Mouse (Mus musculus) erythroblast, embryonic 14.5 days (primary cell): Measurements from ENCODE around the gene Tgfbr1. TPM values are rescaled to one million over a fixed set of nuclear protein-coding genes. Genes with fewer than 3 reads are reported as not detected.
"Not testable (repeated sequence)": the region's sequence is repeated elsewhere in the genome, so short reads cannot be mapped to it uniquely, and the experiment has no call there.

Experiments
- H3K27me3 ChIP-seq: 2 replicates; pipeline ENCODE4 v1.6.1; 2012; ENCODE audit warnings: inconsistent platforms; ENCODE audit not compliant: control insufficient read depth
- H3K36me3 ChIP-seq: 2 replicates; pipeline ENCODE4 v1.6.1; 2012; ENCODE audit warnings: mild to moderate bottlenecking, inconsistent platforms; ENCODE audit not compliant: control insufficient read depth
- H3K4me1 ChIP-seq: 2 replicates; pipeline ENCODE4 v1.6.1; 2012; ENCODE audit warnings: inconsistent platforms; ENCODE audit not compliant: control insufficient read depth
- H3K4me3 ChIP-seq: replicated peaks from 2 replicates; pipeline ENCODE3; 2012; ENCODE audit warnings: moderate library complexity, mild to moderate bottlenecking, inconsistent platforms
- H3K9me3 ChIP-seq: 2 replicates; pipeline ENCODE4 v1.6.1; 2012; ENCODE audit warnings: low read length, inconsistent platforms, mixed read lengths; ENCODE audit not compliant: control insufficient read depth
- GATA1 ChIP-seq: IDR thresholded peaks from 2 replicates; pipeline ENCODE4 v1.6.1; 2012; ENCODE audit warnings: low read length, inconsistent platforms, mixed read lengths
- TAL1 ChIP-seq: IDR thresholded peaks from 3 replicates; pipeline ENCODE4 v1.6.1; 2012; ENCODE audit warnings: low read length, inconsistent platforms, mixed read lengths
- polyA plus RNA-seq: library from polyadenylated mRNA; stranded (reverse); fragments of >175 nt; gene quantifications from 2 replicates; pipeline ENCODE4 v1.2.3, GENCODE M21; 2012

Tgfbr1 gene
- polyA plus RNA-seq, 1 experiment = 0.03 TPM

- no peaks in the 10 kb centered on the region for H3K27me3 ChIP-seq
- TF ChIP-seq GATA1 (no peak), TAL1 (no peak)
- no peak overlapping the region for H3K4me3 ChIP-seq
- no peaks in the 10 kb centered on the region for H3K9me3 ChIP-seq
- peaks cover 3% of the 10 kb centered on the region; the same call in 1 of the 2 replicates for H3K4me1 ChIP-seq
- no peaks in the 10 kb centered on the region for H3K36me3 ChIP-seq
Observed at GRCm38 (mm10) chr4:47363134-47363533, 10.1 kb downstream of the Tgfbr1 start.

GRCm38 (mm10) chr4:47368717-47369116 lies 15.7 kb downstream of the Tgfbr1 start:
- H3K9me3 ChIP-seq = no peaks in the 10 kb centered on the region
- H3K4me1 ChIP-seq = peaks cover 3% of the 10 kb centered on the region; the same call in 1 of the 2 replicates
- H3K4me3 ChIP-seq = no peak overlapping the region
- no peaks in the 10 kb centered on the region for H3K27me3 ChIP-seq
- no peaks in the 10 kb centered on the region for H3K36me3 ChIP-seq
- TF ChIP-seq TAL1 (no peak), GATA1 (no peak)

GRCm38 (mm10) chr4:47378716-47379115 lies 25.7 kb downstream of the Tgfbr1 start:
- no peaks in the 10 kb centered on the region for H3K4me1 ChIP-seq
- no peak for TF ChIP-seq GATA1
- no peak for TF ChIP-seq TAL1

DNA sequence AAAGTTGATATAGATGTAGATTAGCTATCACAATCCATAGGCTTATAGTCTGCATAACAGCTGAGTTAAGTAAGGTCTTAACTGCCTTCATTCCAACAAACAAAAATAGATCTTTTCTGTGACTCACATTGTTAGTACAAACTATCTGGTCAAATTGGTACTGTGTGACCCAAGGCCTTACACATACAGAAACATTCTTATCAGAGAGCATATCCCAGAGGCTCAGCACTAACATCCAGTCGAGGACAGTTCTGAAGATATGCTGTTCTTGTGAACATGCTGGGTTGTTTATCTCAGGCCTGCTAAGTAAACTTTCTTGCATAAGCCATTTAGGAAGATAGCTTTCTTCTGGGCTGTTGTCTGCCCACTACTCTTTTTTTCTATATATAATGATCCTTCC lies 29.4 kb downstream of the Tgfbr1 start:
- Histone ChIP-seq H3K9me3 (no peaks in the 10 kb centered on the region), H3K4me3 (no peak overlapping the region), H3K36me3 (peaks cover 4% of the 10 kb centered on the region), H3K27me3 (no peaks in the 10 kb centered on the region), H3K4me1 (no peaks in the 10 kb centered on the region)
- TF ChIP-seq GATA1 = no peak
- TF ChIP-seq TAL1 = no peak

More at GRCm38 (mm10) chr4:47378716-47379115, 25.7 kb downstream of the Tgfbr1 start:
- Histone ChIP-seq H3K27me3 (no peaks in the 10 kb centered on the region), H3K4me3 (no peak overlapping the region), H3K36me3 (no peaks in the 10 kb centered on the region), H3K9me3 (no peaks in the 10 kb centered on the region)

- not testable (repeated sequence) for H3K27me3 ChIP-seq, H3K9me3 ChIP-seq, H3K4me1 ChIP-seq, H3K4me3 ChIP-seq, H3K36me3 ChIP-seq
Observed at GRCm38 (mm10) chr4:47391926-47392325, 38.9 kb downstream of the Tgfbr1 start.

DNA sequence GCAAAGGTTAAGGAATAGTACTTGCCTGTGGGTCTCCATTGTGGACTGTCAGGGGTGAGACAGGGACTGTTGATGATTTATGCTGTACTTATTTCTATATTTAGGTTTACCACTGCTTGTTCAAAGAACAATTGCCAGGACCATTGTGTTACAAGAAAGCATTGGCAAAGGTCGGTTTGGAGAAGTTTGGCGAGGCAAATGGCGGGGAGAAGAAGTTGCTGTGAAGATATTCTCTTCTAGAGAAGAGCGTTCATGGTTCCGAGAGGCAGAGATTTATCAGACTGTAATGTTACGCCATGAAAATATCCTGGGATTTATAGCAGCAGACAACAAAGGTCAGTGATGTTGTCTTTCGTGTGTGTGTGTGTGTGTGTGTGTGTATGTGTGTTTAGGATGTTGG lies 43.2 kb downstream of the Tgfbr1 start:
- Histone ChIP-seq H3K4me3 (no peak overlapping the region), H3K36me3 (peaks cover 2% of the 10 kb centered on the region; the same call in 1 of the 2 replicates), H3K27me3 (no peaks in the 10 kb centered on the region), H3K4me1 (no peaks in the 10 kb centered on the region), H3K9me3 (no peaks in the 10 kb centered on the region)
- TF ChIP-seq GATA1 (no peak), TAL1 (no peak)

DNA sequence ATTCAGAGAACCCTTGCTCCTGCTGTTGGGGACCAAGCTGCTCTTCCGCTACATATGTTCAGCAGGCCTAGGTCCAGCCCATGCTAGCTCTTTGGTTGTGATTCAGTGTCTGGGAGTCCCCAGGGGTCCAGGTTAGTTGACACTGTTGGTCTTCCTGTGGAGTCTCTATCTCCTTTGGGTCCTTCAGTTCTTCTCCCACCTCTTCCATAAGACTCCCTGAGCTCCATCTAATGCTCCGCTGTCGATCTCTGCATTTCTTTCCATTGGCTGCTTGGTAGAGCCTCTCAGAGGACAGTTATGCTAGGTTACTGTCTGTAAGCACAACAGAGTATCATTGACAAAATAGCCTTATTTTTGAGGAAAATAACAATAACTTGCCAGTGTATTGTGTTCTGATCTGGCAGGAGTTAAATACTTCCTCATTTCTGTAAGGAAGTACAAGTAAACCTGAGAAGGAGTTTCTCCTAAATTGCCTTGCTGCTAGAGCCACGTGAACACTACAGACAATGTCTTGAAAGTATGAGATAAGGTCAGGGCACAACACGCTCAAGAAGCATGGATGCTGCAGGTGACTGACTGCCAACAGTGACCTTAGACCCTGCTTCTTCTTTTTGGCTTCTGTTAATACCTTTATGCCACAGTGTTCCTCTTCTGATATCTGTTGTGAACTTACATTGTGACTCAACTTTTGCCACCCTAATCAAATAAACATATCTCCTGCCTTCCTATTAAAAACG lies 45.1 kb downstream of the Tgfbr1 start:
- H3K4me3 ChIP-seq = no peak overlapping the region
- no peaks in the 10 kb centered on the region for H3K27me3 ChIP-seq
- peaks cover 2% of the 10 kb centered on the region; the same call in 1 of the 2 replicates for H3K36me3 ChIP-seq
- no peaks in the 10 kb centered on the region for H3K4me1 ChIP-seq
- no peaks in the 10 kb centered on the region for H3K9me3 ChIP-seq
- TF ChIP-seq GATA1 = no peak

- Histone ChIP-seq H3K9me3 (no peaks in the 10 kb centered on the region), H3K27me3 (no peaks in the 10 kb centered on the region), H3K4me1 (no peaks in the 10 kb centered on the region), H3K36me3 (peaks cover 2% of the 10 kb centered on the region; the same call in 1 of the 2 replicates), H3K4me3 (no peak overlapping the region)
- TF ChIP-seq TAL1 = no peak
- TF ChIP-seq GATA1 = no peak
Observed at GRCm38 (mm10) chr4:47399824-47400223, 46.8 kb downstream of the Tgfbr1 start.

GRCm38 (mm10) chr4:47400314-47400713 lies 47.3 kb downstream of the Tgfbr1 start:
- H3K4me1 ChIP-seq = no peaks in the 10 kb centered on the region
- no peak for TF ChIP-seq TAL1
- TF ChIP-seq GATA1 = no peak

DNA sequence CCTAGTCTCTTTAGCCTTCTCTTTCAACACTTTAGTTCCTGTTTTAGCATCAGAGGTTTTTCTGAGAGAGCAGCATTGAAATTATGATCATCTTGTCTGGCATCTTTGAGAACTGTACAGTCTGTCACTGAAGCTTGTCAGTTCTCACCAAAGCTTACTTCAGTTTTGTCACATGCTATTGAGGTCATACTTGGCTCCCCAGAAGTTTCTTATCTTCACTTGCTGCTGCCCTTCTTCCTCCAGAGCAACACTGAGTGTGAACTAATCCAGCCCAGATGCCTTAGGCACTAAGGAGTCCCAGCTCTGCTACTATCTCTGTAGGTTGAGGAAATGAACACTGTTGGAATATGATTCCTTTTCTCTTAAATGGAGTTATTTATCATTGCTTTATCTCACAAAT lies 49.2 kb downstream of the Tgfbr1 start:
- Histone ChIP-seq H3K27me3 (no peaks in the 10 kb centered on the region), H3K9me3 (no peaks in the 10 kb centered on the region), H3K4me1 (no peaks in the 10 kb centered on the region), H3K36me3 (peaks cover 2% of the 10 kb centered on the region; the same call in 1 of the 2 replicates), H3K4me3 (no peak overlapping the region)
- TF ChIP-seq TAL1 = no peak
- no peak for TF ChIP-seq GATA1

More at GRCm38 (mm10) chr4:47400314-47400713, 47.3 kb downstream of the Tgfbr1 start:
- Histone ChIP-seq H3K27me3 (no peaks in the 10 kb centered on the region), H3K4me3 (no peak overlapping the region), H3K9me3 (no peaks in the 10 kb centered on the region), H3K36me3 (peaks cover 2% of the 10 kb centered on the region; the same call in 1 of the 2 replicates)
